Mouse (Mus musculus): ENCODE results near the gene Gmppa.

GRCm38 (mm10) chr1:75492579-75493170 is 56.9 kb downstream of the Gmppa start:
- TF ChIP-seq CTCF (IDR thresholded peaks at IDR 0.05; ENCODE audit: low read depth, low read length) (no peak), POLR2A (IDR thresholded peaks at IDR 0.05; ENCODE audit: borderline replicate concordance, low read depth, low read length) (no peak)

Measured in bone marrow macrophage, adult 2 months (primary cell).